Mouse (Mus musculus) C2C12 (cell line): ENCODE data around the gene Mcfd2. TPM values are rescaled to one million over a fixed set of nuclear protein-coding genes. Genes with fewer than 3 reads are reported as not detected.

Experiments
- H3K27me3 ChIP-seq: one replicate; pipeline ENCODE4 v1.6.1; 2011; ENCODE audit not compliant: control insufficient read depth, insufficient read depth, insufficient read length
- H3K36me3 ChIP-seq: one replicate; pipeline ENCODE4 v1.6.1; 2011; ENCODE audit not compliant: control insufficient read depth, insufficient read depth
- H3K4me3 ChIP-seq: one replicate; pipeline ENCODE4 v1.5.1; 2011; ENCODE audit warnings: mild to moderate bottlenecking, control low read depth; ENCODE audit not compliant: poor library complexity, insufficient read depth, severe bottlenecking
- H3K79me2 ChIP-seq: one replicate; pipeline ENCODE4 v1.6.1; 2011; ENCODE audit not compliant: control insufficient read depth, insufficient read depth
- H3K79me3 ChIP-seq: one replicate; pipeline ENCODE4 v1.6.1; 2011; ENCODE audit warnings: low read depth, control low read depth
- H3ac ChIP-seq: one replicate; pipeline ENCODE3; 2011; ENCODE audit warnings: low read depth; ENCODE audit not compliant: control insufficient read depth, insufficient read length
- CEBPB ChIP-seq: IDR thresholded peaks from one replicate; pipeline ENCODE4 v1.6.1; 2011; ENCODE audit warnings: low read depth, mild to moderate bottlenecking, control low read depth, moderate library complexity
- CTCF ChIP-seq: IDR thresholded peaks from one replicate; pipeline ENCODE4 v1.5.1; 2011; ENCODE audit not compliant: control insufficient read depth, insufficient read depth, insufficient read length
- FOSL1 ChIP-seq: IDR thresholded peaks from one replicate; pipeline ENCODE4 v1.8.0; 2011; ENCODE audit warnings: mild to moderate bottlenecking, low read length; ENCODE audit not compliant: poor library complexity, insufficient read depth, severe bottlenecking
- MAX ChIP-seq: IDR thresholded peaks from one replicate; pipeline ENCODE4 v1.6.1; 2011; ENCODE audit warnings: mild to moderate bottlenecking, control low read depth
- MYOD1 ChIP-seq: IDR thresholded peaks from one replicate; pipeline ENCODE4 v1.6.1; 2011; ENCODE audit warnings: low read depth; ENCODE audit not compliant: control insufficient read depth, insufficient read length
- MYOG ChIP-seq: IDR thresholded peaks from one replicate; pipeline ENCODE4 v1.6.1; 2011; ENCODE audit not compliant: control insufficient read depth, insufficient read length; ENCODE audit errors: extremely low read depth
- USF1 ChIP-seq: IDR thresholded peaks from one replicate; pipeline ENCODE4 v1.6.1; 2011; ENCODE audit warnings: low read depth, mild to moderate bottlenecking, control low read depth, moderate library complexity
- polyA plus RNA-seq: library from polyadenylated mRNA; unstranded; fragments of >200 nt; fragmentation: generic; extraction: Trizol; gene quantifications from one replicate; pipeline ENCODE4 v1.2.1, GENCODE M21; 2012; ENCODE audit warnings: missing spikeins

Gene Mcfd2
- polyA plus RNA-seq, 1 experiment, result 43.1 TPM

DNA sequence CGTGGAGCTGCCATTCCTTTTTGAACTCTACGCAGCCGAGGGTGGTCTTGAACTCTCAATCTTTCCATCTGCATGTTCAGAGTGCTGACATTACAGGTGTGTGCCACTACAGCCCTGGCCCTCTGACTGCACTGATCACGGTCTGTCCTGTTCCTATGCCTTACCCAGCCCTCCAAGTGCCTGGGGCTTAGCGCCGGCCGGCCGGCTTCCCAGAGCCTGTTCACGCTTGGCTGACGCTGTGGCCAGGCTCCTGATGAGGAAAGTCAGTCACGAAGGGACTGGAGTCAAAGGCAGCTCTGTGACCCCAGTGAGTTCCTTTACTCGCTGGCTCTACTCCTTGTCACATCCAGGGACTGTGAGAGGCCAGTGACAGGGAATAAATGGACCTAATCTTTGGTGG, 46.6 kb upstream of the Mcfd2 start:
- no peaks in the 10 kb centered on the region for H3K79me3 ChIP-seq
- peaks cover 4% of the 10 kb centered on the region for H3K36me3 ChIP-seq
- no peak overlapping the region for H3K4me3 ChIP-seq
- H3ac ChIP-seq, result no peak overlapping the region
- TF ChIP-seq CEBPB (no peak), MYOG (no peak), MAX (no peak)
- H3K79me2 ChIP-seq, result no peaks in the 10 kb centered on the region
- no peaks in the 10 kb centered on the region for H3K27me3 ChIP-seq

DNA sequence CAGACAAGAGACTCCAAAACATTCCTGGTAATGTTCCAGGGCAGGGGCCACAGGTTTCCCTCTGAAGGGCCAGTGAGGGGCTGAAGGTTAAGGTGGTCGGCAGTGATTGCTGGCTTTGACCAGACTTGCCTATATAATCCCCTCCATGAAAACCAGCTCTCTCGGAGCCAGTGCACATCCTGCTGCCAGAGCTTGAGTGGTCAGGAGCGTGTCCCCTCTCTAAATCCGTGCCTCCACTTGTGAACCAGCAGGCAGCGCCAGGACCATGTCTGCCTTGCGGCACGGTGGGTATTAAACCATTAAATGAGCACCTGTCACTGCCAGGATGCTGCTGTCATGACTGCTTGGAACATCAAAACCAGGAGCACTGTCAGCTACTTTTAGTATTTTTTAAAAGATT, 44.8 kb upstream of the Mcfd2 start:
- Histone ChIP-seq H3K27me3 (no peaks in the 10 kb centered on the region), H3K4me3 (no peak overlapping the region), H3ac (no peak overlapping the region), H3K79me3 (no peaks in the 10 kb centered on the region), H3K79me2 (no peaks in the 10 kb centered on the region), H3K36me3 (peaks cover 4% of the 10 kb centered on the region)
- TF ChIP-seq USF1 (no peak), FOSL1 (no peak), CEBPB (no peak), MAX (no peak), MYOG (no peak), CTCF (no peak), MYOD1 (no peak)

DNA sequence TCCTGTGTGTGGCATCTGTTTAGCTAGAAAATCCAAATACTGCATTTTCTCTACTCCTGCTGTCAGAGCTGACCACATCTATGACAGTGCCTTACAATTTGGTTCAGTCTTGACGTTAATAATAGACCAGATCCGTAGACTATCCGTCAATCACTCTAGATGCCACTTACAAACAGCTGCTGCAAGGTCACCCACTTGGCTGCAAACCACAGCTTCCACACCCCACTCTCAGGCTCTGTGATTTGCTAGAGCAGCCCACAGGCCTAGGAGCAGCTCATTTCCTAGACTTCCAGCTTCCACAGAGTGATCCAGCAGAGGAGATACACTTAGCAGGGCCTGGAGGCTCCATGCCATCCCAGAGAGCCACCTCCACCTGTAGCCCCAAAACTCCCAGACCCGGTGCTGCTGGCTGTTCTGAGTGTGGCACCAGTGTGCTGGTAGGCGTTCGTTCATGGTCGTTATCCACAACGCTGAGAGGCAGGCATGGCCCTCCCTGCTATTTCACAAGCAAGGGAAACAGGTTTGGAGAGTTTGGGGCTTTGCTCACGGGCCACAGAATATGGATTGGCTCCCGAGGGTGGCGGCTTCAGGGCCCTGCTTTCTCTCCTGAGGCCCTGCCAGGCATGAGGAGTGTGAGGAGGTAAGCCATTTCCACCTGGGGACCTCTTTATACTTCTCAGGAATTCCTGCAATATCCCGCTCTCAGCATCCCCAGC, 43.5 kb upstream of the Mcfd2 start:
- Histone ChIP-seq H3K79me3 (no peaks in the 10 kb centered on the region), H3ac (no peak overlapping the region), H3K4me3 (no peak overlapping the region), H3K79me2 (no peaks in the 10 kb centered on the region), H3K27me3 (no peaks in the 10 kb centered on the region), H3K36me3 (peaks cover 4% of the 10 kb centered on the region)
- no peak for TF ChIP-seq USF1
- TF ChIP-seq FOSL1, result no peak
- no peak for TF ChIP-seq MAX
- no peak for TF ChIP-seq CTCF
- no peak for TF ChIP-seq MYOD1
- TF ChIP-seq CEBPB, result no peak

DNA sequence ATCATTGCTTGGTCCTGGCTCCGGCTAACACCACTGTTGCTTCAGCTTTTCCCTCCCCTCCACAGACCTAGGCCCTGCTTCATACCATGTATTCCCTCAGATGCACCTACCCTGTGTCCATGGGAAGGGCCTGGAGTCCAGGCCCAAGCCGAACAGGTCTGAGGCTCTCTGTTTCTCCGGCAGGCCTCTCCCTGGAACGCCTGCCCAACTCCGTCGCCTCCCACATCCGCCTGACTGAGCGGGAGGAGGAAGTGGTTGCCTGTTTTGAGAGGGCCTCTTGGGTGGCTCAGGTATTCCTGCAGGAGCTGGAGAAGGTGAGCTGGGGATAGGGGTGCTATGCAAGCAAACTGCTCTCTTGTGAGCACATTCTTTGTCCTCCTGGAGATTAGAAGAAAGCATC, 41.0 kb upstream of the Mcfd2 start:
- Histone ChIP-seq H3K4me3 (no peak overlapping the region), H3K36me3 (peaks cover 4% of the 10 kb centered on the region), H3ac (no peak overlapping the region), H3K27me3 (no peaks in the 10 kb centered on the region), H3K79me2 (no peaks in the 10 kb centered on the region), H3K79me3 (no peaks in the 10 kb centered on the region)
- no peak for TF ChIP-seq USF1
- TF ChIP-seq MAX, result no peak
- TF ChIP-seq MYOD1, result no peak
- TF ChIP-seq MYOG, result no peak
- TF ChIP-seq CTCF, result no peak
- TF ChIP-seq CEBPB, result no peak
- TF ChIP-seq FOSL1, result no peak

DNA sequence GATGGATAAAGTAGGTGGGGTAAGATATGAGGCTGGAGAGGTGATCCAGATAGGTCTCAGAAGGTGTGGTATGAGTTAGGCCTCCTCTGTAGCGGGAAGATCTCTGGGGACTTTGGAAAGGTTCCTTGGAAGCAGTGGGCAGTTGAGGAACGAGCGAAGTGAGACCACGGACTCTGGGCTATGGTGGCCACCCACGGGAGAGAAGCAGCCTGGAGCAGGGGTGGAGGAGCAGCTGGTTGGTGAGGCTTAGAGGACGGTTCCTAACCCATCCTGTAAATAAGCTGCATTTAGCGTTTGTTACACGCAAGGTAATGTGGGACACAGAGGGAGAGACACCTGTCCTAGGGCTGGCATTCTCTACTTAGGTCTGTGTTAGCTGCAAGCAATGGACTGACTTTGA, 39.3 kb upstream of the Mcfd2 start:
- Histone ChIP-seq H3ac (no peak overlapping the region), H3K27me3 (no peaks in the 10 kb centered on the region), H3K79me2 (no peaks in the 10 kb centered on the region), H3K79me3 (no peaks in the 10 kb centered on the region), H3K36me3 (peaks cover 4% of the 10 kb centered on the region), H3K4me3 (no peak overlapping the region)
- TF ChIP-seq FOSL1 (no peak), MAX (no peak), CEBPB (no peak), MYOD1 (no peak), CTCF (no peak), MYOG (no peak), USF1 (no peak)

DNA sequence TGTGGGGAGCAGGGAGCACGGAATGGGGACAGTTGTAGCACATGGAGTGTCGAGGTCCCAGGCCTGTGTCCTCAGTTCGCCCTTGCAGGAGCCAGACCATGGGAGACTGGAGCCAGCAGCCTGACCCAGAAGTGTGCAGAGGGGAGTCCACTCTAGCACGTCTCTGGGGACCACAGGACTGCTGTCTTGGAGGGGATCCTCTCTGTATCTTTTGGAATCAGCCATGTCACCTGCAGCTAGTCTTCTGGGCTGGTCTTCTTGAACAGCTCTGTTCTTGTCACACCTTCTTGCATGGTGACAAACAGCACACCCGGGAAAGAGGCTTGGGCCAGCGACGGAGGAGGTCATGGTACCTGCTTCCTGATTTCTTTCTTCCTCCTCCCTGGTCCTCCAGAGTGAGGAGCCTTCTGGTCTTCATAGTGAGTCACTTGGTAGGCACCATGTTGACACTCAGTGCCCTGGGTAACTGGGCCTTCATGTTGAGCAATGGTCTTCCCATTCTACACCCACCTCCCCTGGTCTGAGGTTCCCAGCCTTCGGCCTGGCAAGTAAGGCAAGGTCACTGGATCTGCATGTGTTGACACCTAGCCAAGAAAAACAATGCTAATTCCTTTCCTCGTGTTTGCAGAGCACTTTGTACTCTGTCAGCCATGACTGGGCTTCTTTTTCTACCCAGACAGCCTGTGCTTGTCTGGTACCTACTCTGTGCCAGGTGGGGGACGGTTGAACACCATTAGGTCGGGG, 38.6 kb upstream of the Mcfd2 start:
- Histone ChIP-seq H3ac (no peak overlapping the region), H3K27me3 (no peaks in the 10 kb centered on the region), H3K79me2 (no peaks in the 10 kb centered on the region), H3K79me3 (no peaks in the 10 kb centered on the region), H3K36me3 (peaks cover 2% of the 10 kb centered on the region), H3K4me3 (no peak overlapping the region)
- TF ChIP-seq MYOG, result no peak
